Mouse (Mus musculus): Measurements from ENCODE around the gene Tsacc. TPM values are rescaled to one million over a fixed set of nuclear protein-coding genes. Genes with fewer than 3 reads are reported as not detected.

Gene Tsacc
- total and polyA plus RNA-seq, 3 experiments: 4.8 to 8.6 (median 5.1) TPM

- no peak for DNase-seq
- intact Hi-C loops (cut with DNase I): no loop called here
- no peak overlapping the region for H3K4me3 ChIP-seq
- no peak overlapping the region for H3K27ac ChIP-seq
- H3K4me1 ChIP-seq (ENCODE audit: control insufficient read depth, insufficient read depth, low read length): no peaks in the 10 kb centered on the region
- peaks cover 20% of the 10 kb centered on the region for H3K27me3 ChIP-seq (ENCODE audit: control insufficient read depth, insufficient read depth, low read length)
- WGBS: 13% methylated on average over 10 of the region's 10 CpGs
- TF ChIP-seq POLR2A (IDR thresholded peaks at IDR 0.05; ENCODE audit: insufficient read depth, low read depth, low read length) (no peak), CTCF (IDR thresholded peaks at IDR 0.05) (peak; percentile 51), EP300 (IDR thresholded peaks at IDR 0.05; ENCODE audit: insufficient read depth, low read depth, low read length) (no peak)
- H3K36me3 ChIP-seq (ENCODE audit: control insufficient read depth, insufficient read depth, low read length): no peaks in the 10 kb centered on the region
- H3K9ac ChIP-seq (ENCODE audit: low read depth, low read length): no peak overlapping the region
- no peaks in the 10 kb centered on the region for H3K79me2 ChIP-seq (replicated peaks; ENCODE audit: control insufficient read depth, insufficient read depth, low read length)
Measured at GRCm38 (mm10) chr3:88237556-88238194, 59.1 kb downstream of the Tsacc start.

GRCm38 (mm10) chr3:88237161-88237555 lies 59.6 kb downstream of the Tsacc start:
- intact Hi-C loops (cut with DNase I): no loop called here
- TF ChIP-seq EP300 (IDR thresholded peaks at IDR 0.05; ENCODE audit: insufficient read depth, low read depth, low read length) (no peak), POLR2A (IDR thresholded peaks at IDR 0.05; ENCODE audit: insufficient read depth, low read depth, low read length) (no peak), CTCF (IDR thresholded peaks at IDR 0.05) (no peak)
- Histone ChIP-seq H3K27ac (no peak overlapping the region), H3K4me1 (ENCODE audit: control insufficient read depth, insufficient read depth, low read length) (no peaks in the 10 kb centered on the region), H3K79me2 (replicated peaks; ENCODE audit: control insufficient read depth, insufficient read depth, low read length) (no peaks in the 10 kb centered on the region), H3K27me3 (ENCODE audit: control insufficient read depth, insufficient read depth, low read length) (peaks cover 18% of the 10 kb centered on the region), H3K4me3 (no peak overlapping the region), H3K36me3 (ENCODE audit: control insufficient read depth, insufficient read depth, low read length) (no peaks in the 10 kb centered on the region), H3K9ac (ENCODE audit: low read depth, low read length) (no peak overlapping the region)
- no peak for DNase-seq
- 56% methylated on average over 6 of the region's 6 CpGs for WGBS

GRCm38 (mm10) chr3:88235616-88236015 lies 61.2 kb downstream of the Tsacc start:
- intact Hi-C loops (cut with DNase I): no loop called here
- peaks cover 7% of the 10 kb centered on the region; the same call in 1 of the 2 replicates for H3K27me3 ChIP-seq (ENCODE audit: control insufficient read depth, insufficient read depth, low read length)
- no peak overlapping the region for H3K9ac ChIP-seq (ENCODE audit: low read depth, low read length)
- 88% methylated on average over 2 of the region's 2 CpGs for WGBS
- no peak overlapping the region for H3K4me3 ChIP-seq
- TF ChIP-seq POLR2A (IDR thresholded peaks at IDR 0.05; ENCODE audit: insufficient read depth, low read depth, low read length): no peak
- no peak for TF ChIP-seq CTCF (IDR thresholded peaks at IDR 0.05)
- no peak for TF ChIP-seq EP300 (IDR thresholded peaks at IDR 0.05; ENCODE audit: insufficient read depth, low read depth, low read length)
- no peaks in the 10 kb centered on the region for H3K36me3 ChIP-seq (ENCODE audit: control insufficient read depth, insufficient read depth, low read length)
- H3K4me1 ChIP-seq (ENCODE audit: control insufficient read depth, insufficient read depth, low read length): no peaks in the 10 kb centered on the region
- no peak for DNase-seq
- H3K27ac ChIP-seq: no peak overlapping the region
- no peaks in the 10 kb centered on the region for H3K79me2 ChIP-seq (replicated peaks; ENCODE audit: control insufficient read depth, insufficient read depth, low read length)

- TF ChIP-seq POLR2A (IDR thresholded peaks at IDR 0.05; ENCODE audit: insufficient read depth, low read depth, low read length) (no peak), EP300 (IDR thresholded peaks at IDR 0.05; ENCODE audit: insufficient read depth, low read depth, low read length) (no peak), CTCF (IDR thresholded peaks at IDR 0.05) (peak; percentile 41)
- Histone ChIP-seq H3K27me3 (ENCODE audit: control insufficient read depth, insufficient read depth, low read length) (peaks cover 7% of the 10 kb centered on the region; the same call in 1 of the 2 replicates), H3K27ac (no peak overlapping the region), H3K4me1 (ENCODE audit: control insufficient read depth, insufficient read depth, low read length) (no peaks in the 10 kb centered on the region), H3K9ac (ENCODE audit: low read depth, low read length) (no peak overlapping the region), H3K4me3 (no peak overlapping the region), H3K79me2 (replicated peaks; ENCODE audit: control insufficient read depth, insufficient read depth, low read length) (no peaks in the 10 kb centered on the region), H3K36me3 (ENCODE audit: control insufficient read depth, insufficient read depth, low read length) (no peaks in the 10 kb centered on the region)
- no peak for DNase-seq
- 6% methylated on average over 3 of the region's 3 CpGs for WGBS
- intact Hi-C loops (cut with DNase I): no loop called here
Measured at GRCm38 (mm10) chr3:88235216-88235615, 61.6 kb downstream of the Tsacc start.

GRCm38 (mm10) chr3:88234041-88234440 lies 62.8 kb downstream of the Tsacc start:
- no peaks in the 10 kb centered on the region for H3K36me3 ChIP-seq (ENCODE audit: control insufficient read depth, insufficient read depth, low read length)
- DNase-seq: no peak
- H3K27ac ChIP-seq: no peak overlapping the region
- H3K9ac ChIP-seq (ENCODE audit: low read depth, low read length): no peak overlapping the region
- H3K4me1 ChIP-seq (ENCODE audit: control insufficient read depth, insufficient read depth, low read length): no peaks in the 10 kb centered on the region
- intact Hi-C loops (cut with DNase I): no loop called here
- H3K27me3 ChIP-seq (ENCODE audit: control insufficient read depth, insufficient read depth, low read length): peaks cover 6% of the 10 kb centered on the region; the same call in 1 of the 2 replicates
- TF ChIP-seq POLR2A (IDR thresholded peaks at IDR 0.05; ENCODE audit: insufficient read depth, low read depth, low read length) (no peak), EP300 (IDR thresholded peaks at IDR 0.05; ENCODE audit: insufficient read depth, low read depth, low read length) (no peak), CTCF (IDR thresholded peaks at IDR 0.05) (no peak)
- H3K79me2 ChIP-seq (replicated peaks; ENCODE audit: control insufficient read depth, insufficient read depth, low read length): no peaks in the 10 kb centered on the region
- H3K4me3 ChIP-seq: no peak overlapping the region
- WGBS: 57% methylated on average over 8 of the region's 8 CpGs

- DNase-seq: no peak
- H3K9ac ChIP-seq (ENCODE audit: low read depth, low read length): no peak overlapping the region
- intact Hi-C loops (cut with DNase I): no loop called here
- TF ChIP-seq POLR2A (IDR thresholded peaks at IDR 0.05; ENCODE audit: insufficient read depth, low read depth, low read length) (no peak), CTCF (IDR thresholded peaks at IDR 0.05) (no peak), EP300 (IDR thresholded peaks at IDR 0.05; ENCODE audit: insufficient read depth, low read depth, low read length) (no peak)
- no peaks in the 10 kb centered on the region for H3K4me1 ChIP-seq (ENCODE audit: control insufficient read depth, insufficient read depth, low read length)
- H3K27me3 ChIP-seq (ENCODE audit: control insufficient read depth, insufficient read depth, low read length): peaks cover 3% of the 10 kb centered on the region; the same call in 1 of the 2 replicates
- H3K4me3 ChIP-seq: no peak overlapping the region
- H3K79me2 ChIP-seq (replicated peaks; ENCODE audit: control insufficient read depth, insufficient read depth, low read length): no peaks in the 10 kb centered on the region
- 47% methylated on average over 7 of the region's 7 CpGs for WGBS
- no peaks in the 10 kb centered on the region for H3K36me3 ChIP-seq (ENCODE audit: control insufficient read depth, insufficient read depth, low read length)
- no peak overlapping the region for H3K27ac ChIP-seq
Measured at GRCm38 (mm10) chr3:88232851-88233649, 63.7 kb downstream of the Tsacc start.

Other genes starting within 250 kb of the Tsacc start
- 10 to 100 TPM; 70.6 to 81.9 TPM for gene Naxe, start 238.5 kb downstream of the Tsacc start, total RNA-seq (2021)
- 86.6 and 96.7 TPM in 2 replicates for gene Naxe, start 238.5 kb downstream of the Tsacc start, polyA plus RNA-seq (2012; rRNA removed)
- not detected for gene Ttc24, start 218.7 kb downstream of the Tsacc start, total RNA-seq (2021)
- 0.29 TPM in 1 of 2 replicates, not detected in the other for gene Ttc24, start 218.7 kb downstream of the Tsacc start, polyA plus RNA-seq (2012; rRNA removed)
- under 1 TPM; 0.21 to 0.45 TPM for gene Iqgap3, start 215.0 kb downstream of the Tsacc start, total RNA-seq (2021)
- gene Iqgap3, start 215.0 kb downstream of the Tsacc start, polyA plus RNA-seq (2012; rRNA removed): 0.64 and 1.1 TPM in 2 replicates
- 100 to 1,000 TPM; 118 to 129 TPM for gene Mef2d, start 154.6 kb downstream of the Tsacc start, total RNA-seq (2021)
- 119 and 122 TPM in 2 replicates for gene Mef2d, start 154.6 kb downstream of the Tsacc start, polyA plus RNA-seq (2012; rRNA removed)
- not detected for gene Rhbg, start 42.3 kb downstream of the Tsacc start, total RNA-seq (2021)
- gene Rhbg, start 42.3 kb downstream of the Tsacc start, polyA plus RNA-seq (2012; rRNA removed): 0.20 TPM in 1 of 2 replicates, not detected in the other
- under 1 TPM; 0.26 to 0.27 TPM for gene Gm38392, start 9.8 kb downstream of the Tsacc start, total RNA-seq (2021)
- gene Gm38392, start 9.8 kb downstream of the Tsacc start, polyA plus RNA-seq (2012; rRNA removed): 0.23 TPM in 1 of 2 replicates, not detected in the other
- gene Cct3, start 117 bp upstream of the Tsacc start, total RNA-seq (2021): 100 to 1,000 TPM; 169 to 172 TPM
- gene Cct3, start 117 bp upstream of the Tsacc start, polyA plus RNA-seq (2012; rRNA removed): 124 and 183 TPM in 2 replicates
- gene Glmp, start 28.0 kb upstream of the Tsacc start, total RNA-seq (2021): 10 to 100 TPM; 75.6 to 80.9 TPM
- gene Glmp, start 28.0 kb upstream of the Tsacc start, polyA plus RNA-seq (2012; rRNA removed): 98.0 and 105 TPM in 2 replicates
- 1 to 10 TPM; 1.6 to 1.7 TPM for gene Tmem79, start 39.1 kb upstream of the Tsacc start, total RNA-seq (2021)
- 2.3 and 3.5 TPM in 2 replicates for gene Tmem79, start 39.1 kb upstream of the Tsacc start, polyA plus RNA-seq (2012; rRNA removed)
- 10 to 100 TPM; 42.7 to 45.8 TPM for gene Smg5, start 39.3 kb upstream of the Tsacc start, total RNA-seq (2021)
- 44.4 and 66.9 TPM in 2 replicates for gene Smg5, start 39.3 kb upstream of the Tsacc start, polyA plus RNA-seq (2012; rRNA removed)
- gene Paqr6, start 67.6 kb upstream of the Tsacc start, total RNA-seq (2021): under 1 TPM; 0.44 to 0.57 TPM
- gene Paqr6, start 67.6 kb upstream of the Tsacc start, polyA plus RNA-seq (2012; rRNA removed): 5.0 and 7.5 TPM in 2 replicates
- not detected for gene Bglap3, start 75.7 kb upstream of the Tsacc start, total RNA-seq (2021)
- not detected in 2 replicates for gene Bglap3, start 75.7 kb upstream of the Tsacc start, polyA plus RNA-seq (2012; rRNA removed)
- gene Bglap2, start 81.7 kb upstream of the Tsacc start, total RNA-seq (2021): not detected
- gene Bglap2, start 81.7 kb upstream of the Tsacc start, polyA plus RNA-seq (2012; rRNA removed): 0.84 and 0.85 TPM in 2 replicates
- not detected for gene Bglap, start 87.5 kb upstream of the Tsacc start, total RNA-seq (2021)
- gene Bglap, start 87.5 kb upstream of the Tsacc start, polyA plus RNA-seq (2012; rRNA removed): not detected in 2 replicates
- 10 to 100 TPM; 12.4 to 15.9 TPM for gene Pmf1, start 113.3 kb upstream of the Tsacc start, total RNA-seq (2021)
- 20.8 and 22.3 TPM in 2 replicates for gene Pmf1, start 113.3 kb upstream of the Tsacc start, polyA plus RNA-seq (2012; rRNA removed)
- gene Slc25a44, start 128.1 kb upstream of the Tsacc start, total RNA-seq (2021): 10 to 100 TPM; 11.9 to 14.6 TPM
- 19.1 and 25.9 TPM in 2 replicates for gene Slc25a44, start 128.1 kb upstream of the Tsacc start, polyA plus RNA-seq (2012; rRNA removed)
- 1 to 10 TPM; 3.2 to 3.3 TPM for gene Sema4a, start 164.2 kb upstream of the Tsacc start, total RNA-seq (2021)
- 8.5 and 9.5 TPM in 2 replicates for gene Sema4a, start 164.2 kb upstream of the Tsacc start, polyA plus RNA-seq (2012; rRNA removed)
- gene Lmna, start 213.0 kb upstream of the Tsacc start, total RNA-seq (2021): 100 to 1,000 TPM; 117 to 138 TPM
- 67.3 and 85.2 TPM in 2 replicates for gene Lmna, start 213.0 kb upstream of the Tsacc start, polyA plus RNA-seq (2012; rRNA removed)
- gene Mex3a, start 235.4 kb upstream of the Tsacc start, total RNA-seq (2021): under 1 TPM; 0.42 to 0.45 TPM
- gene Mex3a, start 235.4 kb upstream of the Tsacc start, polyA plus RNA-seq (2012; rRNA removed): 0.27 and 0.59 TPM in 2 replicates